Mouse (Mus musculus) erythroblast, adult 5-6 weeks (primary cell): ENCODE data around the gene Il1rap. TPM values are rescaled to one million over a fixed set of nuclear protein-coding genes. Genes with fewer than 3 reads are reported as not detected.

Experiments used
- ATAC-seq: replicated peaks from 2 replicates; pipeline ENCODE4 v1.8.0; 2016; ENCODE audit warnings: moderate number of reproducible peaks, mild to moderate bottlenecking, moderate TSS enrichment, inconsistent platforms; ENCODE audit not compliant: poor library complexity, low FRiP score, severe bottlenecking
- total RNA-seq, 2 experiments: library from RNA; stranded (forward) in 1 of 2; stranded (reverse) in 1 of 2; fragments of 150-400 nt in 1 of 2; fragments of 200-764, 138-1000 nt in 1 of 2; gene quantifications; 2 replicates each; pipeline versions ENCODE4 v1.2.3 to v1.2.4; 2015 to 2017; ENCODE audit warnings: low replicate concordance in 2 of 2

Gene Il1rap
- total RNA-seq (2015; ENCODE audit: low replicate concordance) (4.4 and 10.2 TPM in 2 replicates), total RNA-seq (2017; ENCODE audit: low replicate concordance) (3.1 and 4.6 TPM in 2 replicates)

DNA sequence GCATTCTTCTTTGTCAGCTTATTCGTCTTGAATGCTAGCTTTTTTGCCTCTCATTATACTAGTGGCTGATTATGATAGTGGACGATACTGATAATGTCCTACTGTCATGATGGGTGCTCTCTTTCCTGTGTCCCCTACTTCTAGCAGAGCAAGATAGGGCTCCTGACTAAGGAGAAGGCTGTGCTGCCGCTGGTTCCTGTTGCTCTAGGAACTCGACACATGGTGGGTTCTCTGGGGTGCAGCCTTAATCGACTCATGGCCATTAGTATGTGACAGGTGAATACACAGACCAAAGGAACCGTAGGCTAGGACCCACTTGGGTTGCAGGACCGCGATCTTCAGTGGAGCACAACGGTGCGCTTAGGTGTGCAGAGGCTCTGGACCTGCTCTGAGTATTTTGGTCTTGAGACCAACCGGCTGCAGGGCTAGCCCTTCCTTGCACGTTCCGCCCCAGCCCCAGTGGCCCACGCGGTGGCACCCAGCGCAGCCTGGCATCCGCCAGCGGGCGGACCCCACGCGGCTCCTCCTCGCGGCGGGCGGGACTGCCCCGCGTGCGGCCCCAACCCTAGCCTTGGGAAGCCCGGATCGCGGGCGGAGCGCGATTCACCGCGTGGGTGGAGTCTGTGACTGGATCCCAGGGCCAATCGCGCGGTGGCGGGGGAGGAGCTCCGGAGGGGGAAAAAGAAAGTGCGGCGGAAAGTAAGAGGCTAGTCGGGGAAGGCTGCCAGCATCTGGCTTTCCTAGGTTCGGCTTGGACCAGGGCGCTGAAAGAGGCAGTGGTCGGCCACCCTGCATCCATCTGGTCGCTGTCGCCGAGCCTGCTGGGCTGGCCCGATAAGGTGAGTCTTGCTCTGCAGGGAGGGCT is at the start of gene Il1rap:
Gene Il1rap (plus strand): TSS at position 657 of the 865 bp plus-strand sequence.
- ATAC-seq: peak; percentile 97

DNA sequence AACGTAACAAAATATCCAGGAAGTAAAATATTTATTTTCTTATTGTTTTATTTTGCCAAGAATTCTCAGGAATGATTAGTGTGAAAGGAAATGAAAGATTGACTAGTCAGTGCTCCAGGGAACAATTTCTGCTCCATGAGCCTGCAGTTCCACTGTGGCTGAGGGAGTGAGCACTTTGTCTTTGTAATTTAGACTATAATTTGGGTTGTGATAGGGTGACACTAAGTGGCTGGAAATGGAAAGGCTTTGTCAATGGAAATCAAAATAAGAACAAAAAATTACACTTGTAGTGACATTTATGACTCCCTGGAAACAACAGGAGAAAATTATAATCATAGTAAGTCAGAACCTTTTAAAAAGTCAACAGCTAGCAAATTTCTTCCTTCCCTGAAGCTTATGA is 49.2 kb upstream of the Il1rap start:
- ATAC-seq: no peak

DNA sequence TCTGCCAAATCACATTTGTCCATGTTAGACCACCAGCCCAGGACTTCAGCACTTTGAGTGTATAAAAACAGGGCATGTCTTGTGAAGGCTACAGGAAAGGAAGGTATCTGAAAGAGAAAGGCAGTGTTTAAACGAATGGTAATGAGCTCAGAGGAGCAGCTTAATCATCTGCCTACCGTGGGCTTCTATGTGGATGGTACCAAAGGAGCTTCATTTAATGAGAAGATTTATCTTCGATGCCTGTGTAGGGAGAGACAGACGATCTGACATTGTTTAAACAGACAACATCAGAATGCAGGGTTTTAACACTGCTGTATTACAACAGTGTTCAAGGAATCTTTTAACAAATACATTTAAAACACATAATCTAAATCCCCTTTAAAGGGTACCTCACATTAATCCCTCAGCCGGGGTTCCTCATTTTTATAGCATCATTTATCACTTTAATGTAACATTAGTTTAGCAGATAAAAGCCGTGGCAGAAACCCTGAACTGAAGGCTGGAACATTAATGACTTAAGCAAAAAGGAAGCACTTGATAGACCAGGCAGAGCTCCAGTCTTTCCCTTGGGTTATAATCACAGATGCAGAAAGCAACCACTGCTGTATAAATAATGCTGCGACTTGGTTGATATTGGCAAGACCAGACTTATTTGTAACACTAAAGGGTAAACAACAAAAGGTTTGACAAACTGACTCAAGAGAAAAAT is 35.2 kb upstream of the Il1rap start:
- ATAC-seq: no peak

DNA sequence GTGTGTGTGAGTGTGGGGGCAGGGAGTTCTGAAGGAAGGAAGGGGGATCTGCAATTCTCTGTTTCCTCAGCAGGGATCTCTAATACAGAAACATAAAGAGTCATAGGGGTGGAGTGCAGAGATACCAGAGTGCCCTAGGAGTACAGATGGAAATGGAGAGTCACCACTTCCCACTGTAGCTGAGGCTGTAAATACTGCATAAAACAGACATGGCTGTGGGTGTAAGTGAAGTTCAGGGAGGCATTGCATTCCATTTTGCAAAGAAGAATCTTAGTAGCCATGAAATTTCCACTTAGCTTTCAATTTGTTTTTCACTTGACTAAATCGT is 34.7 kb upstream of the Il1rap start:
- no peak for ATAC-seq

DNA sequence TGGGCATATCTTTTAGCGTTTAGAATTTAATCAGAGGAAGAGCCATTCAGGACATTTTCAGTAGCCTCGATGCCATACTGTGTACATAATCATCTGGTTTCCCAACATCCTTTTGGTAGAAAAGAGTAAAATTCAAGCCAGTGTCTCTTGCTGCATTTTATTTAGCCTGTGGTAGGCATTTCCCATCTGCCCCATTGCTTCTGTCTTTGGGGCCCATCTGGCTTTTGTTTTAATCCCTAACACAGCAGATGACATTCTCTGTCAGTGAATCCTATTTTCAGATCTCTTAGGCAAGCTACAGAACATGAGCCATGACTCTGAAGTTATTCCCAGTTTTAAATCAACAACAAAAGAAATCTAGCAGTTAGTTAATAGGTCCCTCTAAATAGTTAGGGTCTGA is 32.3 kb upstream of the Il1rap start:
- no peak for ATAC-seq

DNA sequence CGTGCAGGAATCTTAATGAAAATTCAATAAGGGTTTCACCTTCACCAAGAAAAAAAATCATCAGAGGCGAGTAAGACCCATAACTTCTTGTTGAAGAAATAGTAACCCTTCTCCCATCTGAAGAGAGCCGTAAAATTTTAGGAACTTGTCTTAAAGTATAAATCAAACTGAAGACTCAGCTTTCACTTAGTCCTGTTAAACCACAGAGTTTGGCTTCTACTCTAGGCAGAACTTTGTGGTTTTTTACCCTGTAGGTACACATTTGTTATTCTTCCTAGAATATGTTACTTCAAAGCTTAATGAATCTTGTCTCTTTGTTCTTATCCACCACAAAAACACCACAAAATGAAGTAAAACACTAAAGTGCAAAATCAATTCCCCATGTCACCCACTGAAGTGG is 29.3 kb upstream of the Il1rap start:
- no peak for ATAC-seq

DNA sequence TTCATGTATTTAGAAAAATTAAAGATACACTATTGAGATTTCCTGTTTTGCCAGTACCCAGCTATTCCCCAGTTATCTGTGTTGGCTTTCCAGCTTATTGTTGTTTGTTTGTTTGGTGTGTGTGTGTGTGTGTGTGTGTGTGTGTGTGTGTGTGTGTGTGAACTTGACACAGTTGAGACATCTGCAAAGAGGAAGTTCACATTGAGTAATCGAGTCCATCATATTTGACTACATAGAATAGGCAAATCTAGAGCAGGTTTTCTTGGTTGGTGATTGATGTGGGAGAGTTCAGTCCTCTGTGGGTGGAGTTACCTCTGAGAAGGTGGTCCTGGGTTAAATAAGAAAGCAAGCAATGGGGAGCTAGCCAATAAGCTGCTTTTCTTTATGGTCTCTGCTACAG is 22.7 kb upstream of the Il1rap start:
- ATAC-seq: no peak

DNA sequence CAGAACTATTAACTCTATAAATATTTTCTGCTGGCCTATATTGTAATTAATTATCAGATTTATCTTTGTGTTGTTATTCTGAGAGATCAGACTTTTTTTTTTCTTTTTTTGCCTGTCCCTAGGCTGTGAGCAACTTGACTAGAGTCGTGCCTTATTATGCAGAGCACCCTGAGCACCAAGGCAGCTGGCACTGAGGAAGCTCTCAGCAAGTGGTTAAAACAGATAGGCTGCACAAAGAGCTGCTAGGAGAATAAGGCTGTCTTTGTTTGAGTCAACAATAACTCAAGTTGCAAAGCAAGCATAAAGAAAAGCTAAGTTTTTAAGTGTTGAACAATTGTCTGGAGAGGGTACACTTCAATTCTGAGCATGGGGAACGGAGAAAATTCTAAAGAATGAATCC is 19.8 kb upstream of the Il1rap start:
- ATAC-seq: no peak

DNA sequence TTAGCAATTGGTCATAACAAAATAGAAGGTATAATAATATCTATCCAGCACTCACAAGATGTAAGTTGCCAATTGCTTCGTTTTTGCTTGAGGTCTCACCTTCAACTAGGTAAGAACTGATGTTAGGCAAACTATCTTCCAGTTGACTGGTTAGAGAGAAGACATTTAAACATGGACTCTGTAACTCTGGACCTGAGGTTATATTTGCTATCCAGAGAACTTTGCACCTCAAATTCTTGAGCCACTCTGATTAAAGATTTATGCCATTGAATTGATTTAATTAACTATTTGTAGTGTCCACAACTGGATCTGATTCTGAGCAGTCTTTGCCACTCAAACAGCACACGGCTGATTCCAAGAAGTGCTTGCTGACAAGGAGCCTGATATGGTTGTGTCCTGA is 18.7 kb upstream of the Il1rap start:
- ATAC-seq: no peak

DNA sequence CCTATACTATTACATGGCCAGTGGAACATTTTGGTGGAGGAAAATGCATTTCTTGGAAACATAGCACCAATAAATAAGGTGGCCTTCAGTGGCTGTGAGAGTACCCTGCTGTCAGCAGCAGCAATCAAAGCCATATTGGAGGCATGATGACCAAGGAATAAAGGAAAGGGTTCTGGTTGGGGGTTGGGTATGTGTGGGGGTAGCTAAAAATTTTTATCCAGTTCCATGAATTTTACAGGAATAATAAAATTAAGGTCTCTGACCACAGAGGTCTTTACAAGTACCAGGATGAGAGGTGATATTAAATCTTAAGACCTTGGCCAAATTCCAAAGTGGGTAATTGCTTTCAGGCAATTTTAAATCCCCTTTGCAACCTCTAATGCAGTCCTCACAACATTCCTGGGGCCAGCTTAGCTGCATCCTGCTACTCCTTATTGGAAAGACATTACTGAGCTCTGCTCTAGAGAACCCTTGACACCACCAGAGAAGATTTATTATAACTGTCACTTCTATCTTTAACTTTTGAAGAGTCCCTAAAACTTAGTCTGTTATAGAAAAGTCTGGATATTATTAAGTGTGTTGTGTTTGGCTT is 12.0 kb upstream of the Il1rap start:
- no peak for ATAC-seq

DNA sequence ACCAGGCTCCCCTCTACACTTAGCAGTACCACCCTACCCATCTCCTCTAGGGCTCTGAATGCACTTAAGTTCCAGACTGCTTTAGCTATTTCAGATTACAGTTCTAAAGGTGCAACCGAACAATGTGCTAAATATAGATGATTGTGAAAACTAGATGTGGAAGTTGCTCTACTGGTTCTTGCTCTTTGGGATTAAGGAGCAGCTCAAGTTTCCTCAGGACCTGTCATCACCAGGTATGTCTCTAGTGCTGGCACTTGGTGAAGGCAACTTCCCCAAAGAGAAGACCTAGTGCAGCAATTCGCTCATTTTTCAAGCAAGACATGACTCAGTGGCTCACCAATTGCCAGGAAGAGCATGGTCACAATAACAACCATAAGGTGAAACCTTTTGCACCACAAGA is 9.7 kb upstream of the Il1rap start:
- no peak for ATAC-seq

DNA sequence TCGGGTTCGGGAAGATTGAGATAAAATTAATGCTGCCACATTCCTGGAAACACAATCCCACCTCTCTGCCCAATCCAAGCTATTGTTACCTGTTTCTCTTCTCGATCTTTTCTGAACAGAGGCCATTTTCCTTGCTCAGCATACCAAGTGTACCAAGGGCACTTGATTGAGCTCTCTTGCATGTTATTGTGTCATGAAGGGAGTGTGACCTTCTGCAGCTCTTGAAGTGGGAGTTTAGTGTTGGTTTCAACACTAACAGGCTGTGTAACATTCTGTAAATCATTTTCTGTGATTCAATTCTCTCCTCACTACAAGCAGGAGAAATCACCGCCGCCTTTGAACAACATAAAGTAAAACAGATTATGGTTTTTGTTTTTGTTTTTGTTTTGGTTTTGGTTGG is 7.3 kb upstream of the Il1rap start:
- no peak for ATAC-seq

DNA sequence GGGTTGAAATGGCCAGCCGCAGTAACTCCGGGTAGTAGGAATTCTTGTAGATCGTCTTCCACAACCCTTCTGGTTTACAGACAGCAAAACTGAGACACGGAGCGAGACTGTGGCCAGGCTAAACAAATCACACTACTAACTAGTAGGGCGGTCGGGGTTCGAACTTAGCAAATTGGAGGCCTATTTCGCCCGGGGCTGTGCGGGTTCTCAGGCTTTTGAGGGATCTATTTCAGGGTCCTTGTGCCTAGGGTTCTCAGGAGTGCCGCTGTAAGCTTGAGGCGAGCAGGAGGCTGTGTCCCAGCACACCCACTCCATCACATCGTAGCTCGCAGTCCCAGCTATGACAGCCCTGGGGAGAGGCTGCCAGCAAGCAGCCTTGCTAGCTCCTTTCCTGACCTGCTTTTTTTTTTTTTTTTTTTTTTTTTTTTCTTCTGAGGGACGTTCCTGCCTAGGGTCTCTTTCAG is 441 bp downstream of the Il1rap start:
- ATAC-seq: peak; percentile 55

DNA sequence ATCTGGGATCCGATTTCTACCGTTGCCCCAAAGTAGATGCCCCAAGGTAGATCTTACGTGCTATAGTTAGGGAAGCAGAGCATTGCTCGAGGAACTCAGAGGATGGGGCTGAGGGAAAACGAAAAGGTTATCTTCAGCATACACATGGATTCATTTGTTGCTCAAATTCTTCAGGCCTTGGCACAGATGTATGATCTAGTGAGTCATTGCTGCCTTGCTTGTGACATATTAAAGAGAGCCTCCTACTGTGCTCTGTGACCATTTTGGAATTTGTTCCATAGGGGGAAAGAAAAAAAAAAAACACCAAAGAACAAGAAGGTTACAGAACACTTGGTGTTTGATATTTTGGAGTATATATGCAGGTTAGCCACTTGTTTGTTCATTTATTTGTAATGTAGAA is 4.3 kb downstream of the Il1rap start:
- ATAC-seq: no peak

DNA sequence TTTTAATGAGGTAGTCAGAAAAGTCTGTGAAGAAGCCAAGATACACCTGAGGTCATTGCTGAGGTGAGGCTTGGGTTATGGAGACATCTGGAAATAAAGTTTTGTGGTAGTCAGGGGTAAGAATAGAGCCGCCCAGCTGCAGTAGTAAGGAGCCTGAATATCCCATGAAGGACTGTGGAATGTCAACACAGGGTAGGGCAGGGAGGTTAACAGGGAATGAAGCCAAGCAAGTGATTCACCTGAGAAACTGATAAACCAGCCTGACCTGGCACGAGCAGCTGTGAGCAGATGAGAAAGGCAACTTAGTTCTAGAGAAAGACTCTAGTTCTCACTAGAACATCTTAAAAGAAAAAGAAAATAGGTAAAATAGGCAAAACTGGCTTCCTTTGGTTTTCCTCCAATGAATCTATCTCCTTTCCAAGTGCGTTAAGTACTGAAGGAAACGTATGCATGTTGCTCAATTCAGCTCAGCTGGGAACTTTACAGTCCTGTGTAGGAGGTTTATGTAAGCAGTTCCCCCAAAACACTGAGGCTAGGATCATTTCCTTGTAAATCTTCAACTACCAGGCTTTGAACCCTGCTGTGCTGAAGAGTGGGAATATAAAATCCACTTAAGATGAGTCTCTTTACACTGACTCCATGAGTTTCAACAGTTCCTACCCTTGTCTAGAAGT is 9.5 kb downstream of the Il1rap start:
- ATAC-seq: no peak

DNA sequence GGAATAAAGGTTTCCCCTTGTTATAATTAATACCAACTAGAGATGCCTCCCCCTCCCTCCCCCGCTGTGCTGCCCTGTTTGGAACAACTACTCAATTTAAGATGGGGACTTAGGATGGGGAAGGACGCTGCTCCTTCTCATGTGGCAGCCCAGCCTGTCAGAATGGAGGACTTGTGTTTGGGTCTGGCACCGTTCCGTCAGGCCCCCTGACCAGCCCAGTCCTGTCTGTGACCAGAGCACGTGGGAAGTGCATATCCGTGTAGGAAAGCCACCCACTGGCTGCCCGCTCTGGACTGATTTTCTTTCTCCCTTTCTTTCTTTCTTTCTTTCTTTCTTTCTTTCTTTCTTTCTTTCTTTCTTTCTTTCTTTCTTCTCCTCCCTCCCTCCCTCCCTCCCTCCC is 14.9 kb downstream of the Il1rap start:
- no peak for ATAC-seq

DNA sequence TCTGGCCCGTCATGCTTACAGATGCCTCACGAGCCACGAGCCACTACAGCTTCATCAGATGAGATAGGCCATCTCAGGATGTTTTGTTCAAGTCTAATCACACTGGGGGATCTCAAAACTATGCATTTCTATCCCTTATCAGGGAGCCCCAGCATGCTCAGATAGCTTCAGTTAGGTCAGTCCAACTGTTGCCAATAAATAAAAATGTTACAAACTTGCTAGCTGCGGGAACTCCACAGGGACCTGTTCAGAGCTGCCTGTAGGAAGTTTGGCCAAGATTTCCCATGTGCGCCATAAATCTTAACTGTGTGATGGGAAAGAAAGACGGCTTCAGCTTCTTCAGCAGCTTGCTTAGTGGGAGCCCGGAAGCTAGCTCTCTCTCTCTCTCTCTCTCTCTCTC is 15.8 kb downstream of the Il1rap start:
- ATAC-seq: no peak

DNA sequence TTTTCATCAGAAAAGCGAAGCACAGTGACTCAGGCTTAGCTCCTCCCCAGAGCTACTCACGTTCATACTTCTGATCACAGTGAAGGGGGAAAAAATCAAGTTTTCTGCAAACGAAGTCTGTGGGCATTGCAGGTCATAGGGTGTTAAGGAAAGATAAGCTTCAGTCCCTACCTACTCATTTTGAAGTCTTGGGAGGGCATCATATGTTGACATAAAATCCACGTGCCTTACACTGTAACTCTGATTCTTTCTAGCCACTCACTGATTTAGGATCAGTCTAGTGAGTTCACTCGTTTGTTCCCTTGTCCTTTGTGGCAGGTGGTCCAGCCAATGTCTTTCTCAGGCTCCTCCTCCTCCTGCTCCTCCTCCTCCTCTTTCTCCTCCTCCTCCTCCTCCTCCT is 17.1 kb downstream of the Il1rap start:
- ATAC-seq: no peak

DNA sequence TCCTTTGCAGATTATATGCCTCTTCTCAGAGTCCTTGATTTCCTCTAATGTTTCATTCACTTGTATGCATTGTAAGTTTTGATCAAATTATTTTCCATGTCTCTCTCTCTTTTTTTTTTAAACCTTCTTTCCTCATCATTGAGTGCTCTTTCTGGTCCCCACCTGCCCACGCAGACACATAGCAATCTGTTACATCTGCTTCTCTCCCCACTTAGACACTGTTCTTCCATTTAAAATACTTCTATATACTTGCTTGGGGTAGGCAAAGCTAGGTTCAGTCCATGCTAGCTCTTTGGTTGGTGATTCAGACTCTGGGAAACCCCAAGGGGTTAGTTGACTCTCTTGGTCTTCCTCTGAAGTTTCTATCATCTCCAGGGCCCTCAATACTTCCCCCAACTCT is 20.0 kb downstream of the Il1rap start:
- ATAC-seq: no peak

DNA sequence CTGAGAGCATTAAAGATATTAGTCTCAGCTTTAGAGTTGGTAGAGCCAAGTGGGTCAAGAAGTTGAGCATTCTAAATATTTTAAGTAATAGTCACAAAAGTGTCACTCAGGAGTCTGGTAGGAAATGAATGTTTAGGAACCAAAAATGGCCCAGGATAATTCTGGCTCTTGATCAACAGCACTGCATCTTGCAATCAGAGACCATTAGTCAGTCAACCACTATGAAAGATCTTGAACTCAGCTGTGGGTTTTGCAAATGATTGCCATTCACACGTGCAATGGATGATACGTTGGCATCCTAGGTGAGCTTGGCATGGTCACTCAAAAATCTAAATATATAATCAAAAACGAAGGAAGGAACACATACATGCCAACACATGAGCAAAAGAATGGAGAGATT is 23.1 kb downstream of the Il1rap start:
- no peak for ATAC-seq
